Mouse (Mus musculus): ENCODE data around the gene Nmur1.

GRCm38 (mm10) chr1:86440887-86441723, 15.1 kb upstream of the Nmur1 start:
- no peak for TF ChIP-seq CTCF (IDR thresholded peaks at IDR 0.05; ENCODE audit: low read depth)
- TF ChIP-seq EP300 (IDR thresholded peaks at IDR 0.05; ENCODE audit: low read depth): peak; percentile 62
